Mouse (Mus musculus) stomach, postnatal 0 days (tissue): Measurements from ENCODE around the gene Cadm2. TPM values are rescaled to one million over a fixed set of nuclear protein-coding genes. Genes with fewer than 3 reads are reported as not detected.

Experiments used
- ATAC-seq: fragments of 200-750 bp; cut with Nextera tagmentation; 2 replicates; pipeline ENCODE4 v1.8.0; 2017; ENCODE audit not compliant: low FRiP score, low TSS enrichment
- DNase-seq: peaks from one replicate; pipeline ENCODE4 v3.0.0-alpha.2; 2016; ENCODE audit warnings: low spot score
- H3K27ac ChIP-seq: fragments of 300-500 bp; sonication (generic); replicated peaks from 2 replicates; pipeline ENCODE4 v1.5.1; 2014; ENCODE audit warnings: mild to moderate bottlenecking, control low read depth
- H3K27me3 ChIP-seq: fragments of 300-500 bp; sonication (generic); 2 replicates; pipeline ENCODE4 v1.6.1; 2014; ENCODE audit warnings: low read length; ENCODE audit not compliant: control insufficient read depth, insufficient read depth
- H3K36me3 ChIP-seq: fragments of 300-500 bp; sonication (generic); 2 replicates; pipeline ENCODE4 v1.6.1; 2014; ENCODE audit warnings: low read length, mixed read lengths; ENCODE audit not compliant: control insufficient read depth, insufficient read depth
- H3K4me1 ChIP-seq: fragments of 300-500 bp; sonication (generic); replicated peaks from 2 replicates; pipeline ENCODE4 v1.6.1; 2014; ENCODE audit warnings: antibody characterized with exemption; ENCODE audit not compliant: control insufficient read depth, insufficient read depth
- H3K4me2 ChIP-seq: fragments of 300-500 bp; sonication (generic); replicated peaks from 2 replicates; pipeline ENCODE4 v1.6.1; 2014; ENCODE audit warnings: low read depth, mild to moderate bottlenecking, control low read depth, moderate library complexity
- H3K4me3 ChIP-seq: fragments of 300-500 bp; sonication (generic); 2 replicates; pipeline ENCODE4 v1.5.1; 2014; ENCODE audit warnings: low read depth, low read length, control low read depth
- H3K9ac ChIP-seq: fragments of 300-500 bp; sonication (generic); 2 replicates; pipeline ENCODE4 v1.6.1; 2014; ENCODE audit warnings: mild to moderate bottlenecking, low read length, control low read depth, mixed read lengths
- H3K9me3 ChIP-seq: fragments of 300-500 bp; sonication (generic); 2 replicates; pipeline ENCODE4 v1.6.1; 2016; ENCODE audit warnings: low read length; ENCODE audit not compliant: control insufficient read depth
- CTCF ChIP-seq: IDR thresholded peaks from 2 replicates; pipeline ENCODE4 v1.5.1; 2016; ENCODE audit warnings: antibody characterized with exemption, low read depth, mild to moderate bottlenecking, moderate library complexity
- EP300 ChIP-seq: optimal IDR thresholded peaks from 2 replicates; pipeline ENCODE3; 2016; ENCODE audit warnings: antibody characterized with exemption
- WGBS: fragments of 180-500 bp; shearing (Covaris S2); extraction: QIAGEN DNeasy Blood & Tissue Kit; methylation state at CpG from one replicate; pipeline ENCODE4 v1.1.7; 2014; 5-methylcytosine and 5-hydroxymethylcytosine counted together
- polyA plus RNA-seq: library from polyadenylated mRNA; unstranded; fragments of >200 nt; fragmentation: Nextera tagmentation; extraction: Ambion mirVana; gene quantifications from 2 replicates; pipeline ENCODE4 v1.2.1, GENCODE M21; 2015

Cadm2 gene
- polyA plus RNA-seq, 1 experiment from 2014 or later: 0.29 TPM

DNA sequence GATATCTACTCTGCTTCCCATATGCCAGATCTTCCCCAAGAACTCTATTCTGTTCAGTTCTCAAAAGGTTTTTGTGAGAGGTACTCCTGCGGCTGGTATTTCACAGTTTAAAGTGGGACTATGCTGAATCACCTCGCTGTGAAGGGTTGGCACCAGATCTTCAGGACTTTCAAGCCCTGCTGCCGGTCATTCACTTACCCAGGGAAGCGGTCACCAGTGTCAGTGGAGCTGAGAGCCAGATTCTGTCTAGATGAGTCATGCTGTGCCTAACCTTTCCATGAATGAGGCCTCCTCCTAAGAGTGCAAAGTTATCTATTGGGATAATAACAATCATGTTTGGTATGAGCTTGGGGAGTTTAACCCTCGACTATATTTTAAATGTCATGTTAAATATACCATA is 272.7 kb downstream of the Cadm2 start:
- ATAC-seq (no peak), DNase-seq (no peak)
- TF ChIP-seq EP300 (no peak), CTCF (no peak)
- Histone ChIP-seq H3K9me3 (no peaks in the 10 kb centered on the region), H3K36me3 (no peaks in the 10 kb centered on the region), H3K4me2 (no peak overlapping the region), H3K4me3 (no peak overlapping the region), H3K27me3 (no peaks in the 10 kb centered on the region), H3K4me1 (no peaks in the 10 kb centered on the region), H3K27ac (no peak overlapping the region), H3K9ac (no peak overlapping the region)
- 73% methylated on average over 5 of the region's 5 CpGs for WGBS

DNA sequence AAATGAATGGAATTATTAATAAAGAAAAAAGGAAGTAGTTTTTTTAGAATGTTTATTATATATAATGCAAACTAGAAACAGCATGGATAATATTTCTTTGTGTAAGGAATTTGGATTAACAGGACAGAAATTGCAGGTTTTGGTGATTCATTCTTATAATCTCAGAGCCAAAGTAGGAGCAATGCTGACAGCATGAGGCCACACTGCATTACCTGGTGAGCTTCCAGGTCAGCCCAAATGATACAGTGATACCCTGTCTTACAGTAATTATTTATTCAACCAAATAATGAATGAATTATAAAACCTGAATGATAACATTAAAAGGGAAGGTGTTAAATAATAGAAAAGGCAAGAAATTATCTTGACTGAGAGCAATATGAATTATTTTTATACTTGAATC is 273.1 kb downstream of the Cadm2 start:
- H3K4me2 ChIP-seq: no peak overlapping the region
- TF ChIP-seq EP300 (no peak), CTCF (no peak)
- H3K4me3 ChIP-seq: no peak overlapping the region
- H3K27me3 ChIP-seq: no peaks in the 10 kb centered on the region
- ATAC-seq (no peak), DNase-seq (no peak)
- H3K36me3 ChIP-seq: no peaks in the 10 kb centered on the region
- H3K27ac ChIP-seq: no peak overlapping the region
- H3K9ac ChIP-seq: no peak overlapping the region
- no peaks in the 10 kb centered on the region for H3K9me3 ChIP-seq
- H3K4me1 ChIP-seq: no peaks in the 10 kb centered on the region

DNA sequence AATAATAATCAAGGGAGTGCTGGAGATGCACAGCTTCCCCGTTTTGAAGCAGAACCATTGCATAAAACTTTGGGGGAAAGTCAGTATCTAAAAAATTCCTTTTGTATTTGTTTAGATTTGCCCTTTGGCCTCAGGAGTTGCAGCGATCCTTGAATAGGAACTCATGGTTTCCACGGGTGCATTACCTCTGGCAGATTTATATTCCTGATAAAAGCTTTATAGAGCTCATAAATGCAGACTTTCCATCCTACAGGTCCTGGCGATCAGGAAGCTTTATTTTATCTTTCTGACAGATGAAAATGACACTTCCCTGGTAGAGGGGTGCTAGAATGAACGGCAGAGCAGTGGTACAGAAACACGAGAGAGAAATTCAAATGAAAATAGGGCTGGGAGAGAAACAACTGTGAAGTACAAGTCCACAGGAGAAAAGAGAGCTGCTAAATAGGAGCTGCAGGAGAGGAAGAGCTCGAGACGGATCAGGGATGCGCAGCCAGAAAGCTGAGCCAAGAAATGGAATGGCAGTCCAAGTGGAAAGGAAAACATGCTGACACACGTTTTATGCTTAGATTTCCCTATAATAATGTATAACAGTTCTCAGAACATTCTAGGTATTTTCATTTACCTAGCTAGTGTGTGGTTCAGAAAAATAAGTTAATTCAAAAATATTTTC is 274.0 kb downstream of the Cadm2 start:
- 33% methylated on average over 10 of the region's 10 CpGs for WGBS
- no peaks in the 10 kb centered on the region for H3K27me3 ChIP-seq
- ATAC-seq (no peak), DNase-seq (no peak)
- no peak overlapping the region for H3K4me2 ChIP-seq
- H3K36me3 ChIP-seq: no peaks in the 10 kb centered on the region
- H3K9me3 ChIP-seq: no peaks in the 10 kb centered on the region
- no peak overlapping the region for H3K27ac ChIP-seq
- no peak overlapping the region for H3K9ac ChIP-seq
- H3K4me1 ChIP-seq: no peaks in the 10 kb centered on the region
- TF ChIP-seq CTCF (no peak), EP300 (no peak)
- H3K4me3 ChIP-seq: no peak overlapping the region

DNA sequence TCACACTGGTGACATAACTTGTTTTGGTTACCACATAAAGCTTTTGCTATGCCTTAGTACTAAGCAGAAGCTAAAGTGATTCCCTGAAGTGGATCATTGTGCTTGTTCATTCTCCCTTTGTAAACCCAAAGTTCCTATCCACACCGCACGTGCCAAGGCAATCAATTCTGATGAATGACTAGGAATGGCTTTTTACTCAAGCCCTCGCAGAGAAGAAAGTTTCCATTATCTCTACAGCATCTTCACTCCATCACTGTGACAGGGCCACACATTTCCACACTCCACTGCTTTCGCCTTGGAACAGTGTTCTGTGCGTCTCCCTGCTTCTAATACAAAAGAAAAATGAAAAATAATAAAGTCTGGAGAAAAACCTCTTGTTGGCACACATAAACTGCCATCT is 276.5 kb downstream of the Cadm2 start:
- no peak overlapping the region for H3K9ac ChIP-seq
- no peak for TF ChIP-seq CTCF
- no peak for TF ChIP-seq EP300
- H3K27me3 ChIP-seq: no peaks in the 10 kb centered on the region
- no peaks in the 10 kb centered on the region for H3K4me1 ChIP-seq
- ATAC-seq (no peak), DNase-seq (no peak)
- no peak overlapping the region for H3K4me3 ChIP-seq
- H3K27ac ChIP-seq: no peak overlapping the region
- no peaks in the 10 kb centered on the region for H3K36me3 ChIP-seq
- no peak overlapping the region for H3K4me2 ChIP-seq
- WGBS: 32% methylated on average over 5 of the region's 5 CpGs
- H3K9me3 ChIP-seq: no peaks in the 10 kb centered on the region

DNA sequence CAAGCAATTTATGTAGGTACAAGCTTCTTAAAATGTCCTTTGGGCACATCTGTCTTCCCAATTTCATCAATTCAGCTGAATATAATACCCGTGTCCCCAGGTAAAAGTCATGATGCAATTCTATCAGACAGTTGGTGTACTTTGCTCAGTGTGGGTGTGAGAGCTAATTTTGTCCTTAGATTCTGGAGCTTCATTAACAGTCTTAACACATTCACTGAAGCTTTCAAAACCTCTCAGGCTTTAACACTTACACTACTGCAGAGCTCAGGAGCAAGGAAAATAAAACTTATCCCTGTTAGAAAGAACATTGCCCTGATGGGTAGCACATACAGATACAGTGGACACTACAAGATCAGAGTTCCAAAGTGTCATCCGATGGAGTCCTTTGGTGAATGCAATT is 309.7 kb downstream of the Cadm2 start:
- DNase-seq (no peak), ATAC-seq (no peak)
- H3K4me3 ChIP-seq: no peak overlapping the region
- TF ChIP-seq EP300 (no peak), CTCF (no peak)
- H3K9ac ChIP-seq: no peak overlapping the region
- H3K4me2 ChIP-seq: no peak overlapping the region
- no peaks in the 10 kb centered on the region for H3K4me1 ChIP-seq
- H3K36me3 ChIP-seq: no peaks in the 10 kb centered on the region
- H3K27me3 ChIP-seq: no peaks in the 10 kb centered on the region
- WGBS: 82% methylated on average over 2 of the region's 2 CpGs
- H3K27ac ChIP-seq: no peak overlapping the region
- H3K9me3 ChIP-seq: no peaks in the 10 kb centered on the region

DNA sequence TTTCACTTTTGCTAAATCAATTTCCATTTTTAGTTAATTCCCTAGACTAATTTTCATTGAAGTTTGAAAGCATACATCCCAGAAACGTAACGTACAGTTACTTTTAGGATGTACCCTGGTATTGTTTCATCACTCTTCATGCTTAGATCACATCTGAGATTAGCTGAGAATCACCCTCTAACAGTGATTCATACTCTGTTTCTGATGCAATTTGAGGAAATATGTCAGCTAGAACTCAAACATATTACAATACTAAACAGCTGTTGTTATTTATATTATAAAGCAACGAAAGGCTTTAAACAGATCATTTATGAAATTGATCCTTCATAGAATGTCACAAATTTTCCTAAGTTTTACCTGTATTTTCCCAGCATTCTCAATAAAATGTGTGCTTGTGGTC is 336.0 kb downstream of the Cadm2 start:
- Histone ChIP-seq H3K4me3 (no peak overlapping the region), H3K4me1 (no peaks in the 10 kb centered on the region), H3K27ac (no peak overlapping the region), H3K36me3 (no peaks in the 10 kb centered on the region), H3K4me2 (no peak overlapping the region), H3K9ac (no peak overlapping the region), H3K27me3 (no peaks in the 10 kb centered on the region), H3K9me3 (no peaks in the 10 kb centered on the region)
- WGBS: 83% methylated on average over 3 of the region's 3 CpGs
- TF ChIP-seq CTCF: no peak
- TF ChIP-seq EP300: no peak
- ATAC-seq: no peak
- DNase-seq: no peak
